8 mouse cellular contexts compared by ENCODE assay signal in genomic region chr1:34700237-34701030, GRCm38 (mm10).
A peak's percentile ranks its signal among the peaks of the same experiment; 100 is the strongest.
DNase-seq lines count a peak whose midpoint lies in the region; ATAC-seq lines count a peak whose summit lies in the region.

No protein-coding gene starts in this region.

- H3K4me3 ChIP-seq in heart, embryonic 13.5 days = peak overlapping the region; percentile 24; the same call in 1 of the 2 replicates
- H3K4me3 ChIP-seq in heart, embryonic 16.5 days (ENCODE audit: low read length) = peak overlapping the region; percentile 33
- H3K4me3 ChIP-seq in midbrain, embryonic 15.5 days = no peak overlapping the region

- H3K4me2 ChIP-seq in heart, embryonic 13.5 days = peak overlapping the region; percentile 62
- peak overlapping the region; percentile 57 for H3K4me2 ChIP-seq in heart, embryonic 16.5 days (ENCODE audit: low read depth, low read length)
- H3K4me2 ChIP-seq in midbrain, embryonic 15.5 days = no peak overlapping the region

- intact Hi-C loops in heart, postnatal 25 days (cut with DNase I) = no loop called here
- intact Hi-C loops in left cerebral cortex, postnatal 14 days (cut with DNase I) = no loop called here

- H3K27ac ChIP-seq in heart, embryonic 13.5 days (replicated peaks) = 0 out of 2 replicates have a peak overlapping the region, but pooled peaks have one; percentile 39
- H3K27ac ChIP-seq in heart, embryonic 16.5 days (ENCODE audit: low read length) = no peak overlapping the region
- H3K27ac ChIP-seq in midbrain, embryonic 15.5 days = no peak overlapping the region

- no peak for DNase-seq in heart, postnatal 25 days (ENCODE audit: low spot score)
- peak; percentile 30 for DNase-seq in MN1 (ENCODE audit: low spot score)
- DNase-seq in cerebellum, postnatal 36 days = peak; percentile 51 to 56
- DNase-seq in left cerebral cortex, postnatal 14 days (ENCODE audit: low spot score in 2 of 2) = peak; percentile 37 to 69
- peak; percentile 32 for DNase-seq in thymus, postnatal 25 days

- H3K9me3 ChIP-seq in heart, embryonic 13.5 days = no peaks in the 10 kb centered on the region
- no peaks in the 10 kb centered on the region for H3K9me3 ChIP-seq in heart, embryonic 16.5 days (replicated peaks; ENCODE audit: control insufficient read depth, low read length)
- no peaks in the 10 kb centered on the region for H3K9me3 ChIP-seq in midbrain, embryonic 15.5 days

- H3K36me3 ChIP-seq in heart, embryonic 13.5 days = no peaks in the 10 kb centered on the region
- H3K36me3 ChIP-seq in heart, embryonic 16.5 days (ENCODE audit: control insufficient read depth, insufficient read depth) = no peaks in the 10 kb centered on the region
- H3K36me3 ChIP-seq in midbrain, embryonic 15.5 days (replicated peaks) = no peaks in the 10 kb centered on the region

- 27% methylated on average over 17 of the region's 17 CpGs for WGBS in heart, embryonic 13.5 days
- WGBS in heart, embryonic 16.5 days = 29% methylated on average over 17 of the region's 17 CpGs
- 49% methylated on average over 17 of the region's 17 CpGs for WGBS in midbrain, embryonic 15.5 days

- no peaks in the 10 kb centered on the region for H3K27me3 ChIP-seq in heart, embryonic 13.5 days (replicated peaks)
- H3K27me3 ChIP-seq in heart, embryonic 16.5 days (ENCODE audit: control insufficient read depth, insufficient read depth, low read length) = no peaks in the 10 kb centered on the region
- no peaks in the 10 kb centered on the region for H3K27me3 ChIP-seq in midbrain, embryonic 15.5 days (replicated peaks)

- no peak overlapping the region for H3K9ac ChIP-seq in heart, embryonic 13.5 days
- 0 out of 2 replicates have a peak overlapping the region, but pooled peaks have one; percentile 13 for H3K9ac ChIP-seq in heart, embryonic 16.5 days (ENCODE audit: low read length)
- no peak overlapping the region for H3K9ac ChIP-seq in midbrain, embryonic 15.5 days

- no peak; the same call in 1 of the 2 replicates for ATAC-seq in heart, embryonic 13.5 days (ENCODE audit: extremely low read depth, insufficient number of reproducible peaks, low FRiP score, low TSS enrichment)
- no peak; the same call in 1 of the 2 replicates for ATAC-seq in heart, embryonic 16.5 days (replicated peaks; ENCODE audit: extremely low read depth, insufficient read depth, low FRiP score)
- peak; percentile 25; the same call in 1 of the 2 replicates for ATAC-seq in midbrain, embryonic 15.5 days (replicated peaks)

- peaks cover 10% of the 10 kb centered on the region; the same call in 1 of the 2 replicates for H3K4me1 ChIP-seq in heart, embryonic 13.5 days
- no peaks in the 10 kb centered on the region for H3K4me1 ChIP-seq in heart, embryonic 16.5 days (ENCODE audit: control insufficient read depth, insufficient read depth, low read length)
- H3K4me1 ChIP-seq in midbrain, embryonic 15.5 days = peaks cover 10% of the 10 kb centered on the region; the same call in 1 of the 2 replicates
